Mouse (Mus musculus): ENCODE measurements around the gene Cilp2.

Gene Cilp2

DNA sequence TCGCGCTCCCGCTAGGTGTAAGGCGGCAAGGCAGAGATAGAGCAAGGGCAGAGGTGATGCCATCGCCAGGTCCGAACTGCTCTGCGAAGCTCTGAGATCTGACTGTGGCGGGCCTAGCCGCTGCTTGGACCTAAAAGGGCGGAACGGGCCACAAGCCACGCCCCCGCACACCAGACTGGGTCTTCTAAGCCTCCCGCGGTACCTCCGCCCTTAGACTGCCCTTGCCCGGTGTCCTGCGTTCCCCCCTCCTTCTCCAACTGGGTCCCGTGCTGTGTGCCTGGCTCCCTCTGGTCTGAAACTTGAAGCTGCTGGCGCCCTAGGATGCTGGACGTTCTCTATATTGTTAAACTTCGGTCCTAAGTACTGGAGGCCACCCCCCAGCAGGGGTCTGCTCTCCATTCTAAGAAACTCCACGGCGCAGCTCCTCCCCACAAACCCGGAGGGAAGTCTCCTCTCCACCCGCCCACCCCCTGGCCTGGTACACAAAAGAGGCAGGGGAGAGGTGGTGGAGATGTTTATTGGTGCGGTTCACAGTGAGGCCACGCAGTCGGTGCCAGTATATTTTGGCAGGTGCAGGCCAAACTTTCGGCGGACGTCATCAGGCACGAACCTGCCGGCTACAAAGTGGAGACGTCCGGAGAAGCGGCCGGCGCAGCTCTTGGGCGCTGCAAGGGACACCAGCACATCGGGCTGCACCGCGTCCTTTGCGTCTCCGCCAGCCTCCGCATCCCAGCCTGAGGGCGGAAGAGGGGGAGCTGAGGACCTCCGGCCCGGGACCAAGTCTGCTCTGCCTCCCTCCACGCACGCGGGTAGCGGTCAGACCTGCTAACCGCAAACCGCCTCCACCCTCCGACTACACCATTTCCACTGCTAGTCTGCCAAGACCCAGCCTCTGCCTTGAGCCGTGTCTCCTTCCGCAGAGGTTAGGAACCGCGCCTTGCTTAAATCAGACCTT is at the start of gene Cilp2:
Gene Cilp2 (minus strand): TSS at position 399 of the 955 bp plus-strand sequence.
- no peak for DNase-seq (ENCODE audit: low spot score)

DNA sequence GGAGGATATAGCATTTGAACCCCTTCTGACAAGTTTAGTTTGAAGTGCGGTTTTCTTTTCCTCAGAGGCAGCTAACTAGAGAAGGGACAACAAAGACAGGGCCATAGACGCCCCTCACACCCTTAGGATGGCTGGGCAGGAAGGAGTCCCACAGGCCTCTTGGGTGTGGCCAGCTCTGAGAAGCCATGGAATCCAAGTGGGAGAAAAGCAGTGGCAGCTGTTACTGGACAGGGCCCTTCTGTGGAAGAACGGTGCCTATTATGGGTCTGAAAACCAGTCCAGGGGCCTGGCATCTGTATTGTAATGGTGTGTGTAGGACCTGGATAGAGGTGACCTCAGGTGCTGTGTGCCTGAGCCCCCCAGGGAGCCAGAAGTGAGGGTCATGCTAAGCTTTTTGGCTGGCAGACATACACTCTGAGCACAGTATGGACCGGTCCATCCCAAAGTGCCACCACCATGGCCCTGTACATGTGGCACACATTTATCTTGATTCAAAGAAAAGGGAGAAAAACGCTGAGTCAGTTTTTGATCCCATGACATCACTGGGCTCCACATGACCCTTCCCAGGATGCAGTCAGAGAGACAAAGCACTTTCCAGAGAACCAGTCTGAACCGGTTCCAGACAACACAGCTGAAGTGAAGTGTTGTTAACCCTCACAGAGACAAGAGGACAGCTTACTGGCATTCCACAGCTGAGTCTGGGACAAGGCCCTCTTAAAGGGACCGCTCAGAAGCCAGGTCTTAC is 48.7 kb upstream of the Cilp2 start:
- DNase-seq (ENCODE audit: low spot score), result peak; percentile 46

DNA sequence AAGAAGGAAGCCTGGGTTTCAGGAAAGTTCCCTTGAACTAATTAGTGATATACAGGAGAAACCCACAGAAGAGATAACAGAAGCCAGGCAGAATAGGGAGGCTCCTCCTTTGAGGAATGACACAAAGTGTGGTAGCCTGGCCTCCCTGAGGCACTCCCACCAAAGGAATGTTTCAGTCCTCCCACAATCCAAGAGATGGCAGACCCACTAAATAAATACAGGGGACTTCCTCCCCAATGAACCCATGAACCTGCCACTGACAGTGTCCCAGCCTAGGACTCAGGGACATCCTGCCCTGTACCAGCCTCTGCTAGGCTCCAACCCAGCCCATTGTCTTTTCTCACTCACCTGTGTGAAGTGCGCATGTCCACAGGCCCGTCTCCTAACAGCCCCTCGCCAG is 47.9 kb upstream of the Cilp2 start:
- no peak for DNase-seq (ENCODE audit: low spot score)

DNA sequence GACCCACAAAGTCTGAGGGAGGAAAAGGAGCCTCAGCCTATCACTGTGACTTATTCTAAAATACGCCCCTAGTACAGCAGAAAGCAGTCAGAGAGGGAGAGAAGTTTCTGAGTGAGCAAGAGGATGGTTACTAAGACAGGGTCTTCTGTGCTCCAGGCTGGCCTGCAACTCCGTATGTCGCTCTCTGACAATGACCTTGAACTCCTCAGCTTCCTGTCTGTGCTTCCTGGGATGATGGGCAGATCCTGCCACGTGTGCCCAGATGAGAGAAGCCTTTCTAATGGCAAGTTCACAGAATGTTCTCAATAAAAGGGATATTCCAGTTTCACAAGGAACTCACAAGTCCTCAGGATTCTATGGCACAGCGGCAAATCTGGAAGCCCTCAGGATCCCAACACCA is 47.1 kb upstream of the Cilp2 start:
- DNase-seq (ENCODE audit: low spot score), result no peak

DNA sequence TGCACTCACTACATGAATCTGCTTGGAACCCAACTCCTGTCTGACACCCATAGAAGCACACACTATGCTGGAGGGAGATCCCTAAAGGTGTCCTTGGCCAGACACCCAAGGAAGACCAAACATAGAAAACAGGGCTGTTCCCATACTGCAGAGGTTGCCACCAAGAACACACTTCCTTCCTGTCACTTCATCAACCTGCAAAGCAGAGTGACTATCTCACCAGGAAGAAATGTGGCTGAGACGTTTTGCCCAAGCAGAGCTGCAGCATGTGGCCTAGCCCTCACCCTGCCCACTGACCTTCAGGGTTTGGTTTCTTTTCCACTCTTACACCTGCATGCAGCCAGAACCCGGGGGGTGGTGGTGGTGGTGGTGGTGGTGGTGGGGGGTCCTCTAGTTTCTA is 46.3 kb upstream of the Cilp2 start:
- DNase-seq (ENCODE audit: low spot score), result no peak

DNA sequence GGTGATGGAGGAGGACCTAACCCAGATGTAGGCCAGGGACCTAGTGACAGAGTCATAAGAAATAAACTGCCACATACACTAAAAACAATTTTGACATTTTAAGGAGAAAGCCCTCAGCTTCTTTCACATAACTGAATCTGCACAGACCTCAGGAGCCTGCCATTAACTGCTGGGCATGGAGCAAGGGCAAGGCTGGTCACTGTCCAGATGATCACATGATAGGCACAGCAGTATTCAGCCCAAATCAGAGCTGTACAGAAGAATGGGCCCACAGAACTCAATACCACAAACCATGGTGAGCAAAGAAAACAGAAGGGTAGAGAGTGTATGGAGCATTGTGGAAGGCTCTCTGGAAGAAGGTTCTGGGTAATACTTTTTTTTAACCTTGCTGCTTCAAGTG is 39.4 kb upstream of the Cilp2 start:
- no peak for DNase-seq (ENCODE audit: low spot score)

DNA sequence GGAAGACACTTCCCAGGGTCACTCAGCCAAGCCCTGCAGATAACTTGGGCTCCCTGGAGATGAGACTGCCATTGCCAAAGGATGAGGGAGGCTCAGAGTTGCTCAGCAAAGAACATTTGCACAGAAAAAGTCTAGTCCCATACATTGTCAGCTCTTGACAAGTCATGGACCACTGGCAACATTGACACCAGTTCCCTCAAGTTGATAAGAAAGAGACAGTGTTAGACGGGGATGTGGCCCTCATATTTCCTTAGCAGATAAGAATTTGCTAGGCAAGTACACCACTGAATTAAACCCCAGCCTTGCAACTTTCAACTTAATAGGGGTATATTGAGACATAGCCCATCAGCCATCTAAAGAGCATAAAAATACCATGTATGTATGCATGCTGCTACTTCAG is 36.5 kb upstream of the Cilp2 start:
- no peak for DNase-seq (ENCODE audit: low spot score)

DNA sequence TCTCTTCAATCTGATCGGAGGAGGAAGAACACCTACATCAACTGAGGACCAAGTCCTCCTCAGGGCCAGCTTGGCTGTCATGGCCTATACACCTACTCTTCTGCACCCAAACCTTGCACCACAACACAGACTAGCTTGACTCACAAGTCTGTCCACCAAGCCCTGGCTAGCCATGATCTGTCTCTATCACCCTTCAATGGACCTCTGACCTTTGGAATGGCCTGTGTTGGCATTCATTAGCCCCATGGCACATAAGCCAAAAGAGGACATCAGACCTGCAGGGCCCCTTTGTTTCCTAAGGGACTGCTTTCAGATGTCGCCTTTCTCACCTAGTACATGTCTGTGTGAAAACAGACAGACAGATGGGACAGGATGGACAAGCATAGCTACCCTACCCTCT is 33.7 kb upstream of the Cilp2 start:
- no peak for DNase-seq (ENCODE audit: low spot score)

DNA sequence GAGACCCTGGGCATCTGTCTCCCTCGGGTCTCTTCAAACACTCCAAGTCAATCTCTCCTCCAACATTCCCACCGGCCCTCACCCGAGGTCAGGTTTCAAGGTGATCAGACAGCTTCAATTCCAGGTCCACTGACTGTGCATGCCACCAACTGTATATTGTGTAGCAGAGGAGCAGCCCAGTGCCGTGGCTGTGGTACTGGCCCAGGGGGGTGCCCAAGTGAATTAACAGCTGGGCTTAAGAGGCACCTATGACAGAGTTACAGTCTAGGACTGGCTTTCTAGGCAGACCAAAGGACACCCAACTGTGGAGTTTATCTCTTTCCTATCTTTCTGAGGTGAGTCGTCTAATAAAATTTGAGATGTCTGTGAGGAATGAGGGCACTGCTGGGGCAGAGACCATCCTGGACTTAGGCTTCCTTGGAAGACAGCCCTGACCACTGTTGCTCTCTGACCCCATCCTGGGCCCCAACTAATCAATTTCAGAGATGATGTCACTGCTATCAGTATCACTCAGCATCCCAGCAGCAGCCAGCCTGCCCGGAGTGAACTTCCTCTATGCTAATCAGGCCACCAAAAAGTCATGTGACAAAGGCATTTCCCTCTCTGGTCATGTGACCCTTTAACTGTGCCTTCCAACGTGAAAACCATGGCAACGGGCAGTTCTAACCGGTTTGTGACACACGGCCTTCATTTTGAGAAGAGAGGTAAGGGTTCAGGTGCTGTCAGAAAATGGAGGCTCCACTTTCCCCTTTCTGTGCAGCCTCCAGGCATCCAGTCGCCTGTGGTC is 32.6 kb upstream of the Cilp2 start:
- DNase-seq (ENCODE audit: low spot score), result peak; percentile 45

DNA sequence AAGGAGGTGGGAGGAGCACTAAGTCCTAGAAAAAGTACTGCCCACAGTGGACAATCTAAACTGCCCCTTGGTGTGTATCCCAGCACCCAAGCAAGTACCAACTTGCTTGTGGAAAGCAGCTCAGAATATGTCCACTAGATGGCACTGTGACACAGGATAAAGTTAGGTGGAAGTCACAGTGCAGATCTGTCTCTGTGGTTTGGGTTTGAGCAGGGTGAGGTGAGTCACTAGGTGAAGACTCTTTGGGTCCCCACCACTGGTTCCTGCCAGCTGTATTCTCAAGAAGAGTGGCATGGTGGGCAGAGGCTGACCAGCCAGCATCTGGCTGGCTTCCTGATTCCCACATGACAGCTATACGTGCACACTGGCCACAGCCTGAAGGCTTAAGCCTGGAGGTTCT is 31.5 kb upstream of the Cilp2 start:
- peak; percentile 89 for DNase-seq (ENCODE audit: low spot score)

DNA sequence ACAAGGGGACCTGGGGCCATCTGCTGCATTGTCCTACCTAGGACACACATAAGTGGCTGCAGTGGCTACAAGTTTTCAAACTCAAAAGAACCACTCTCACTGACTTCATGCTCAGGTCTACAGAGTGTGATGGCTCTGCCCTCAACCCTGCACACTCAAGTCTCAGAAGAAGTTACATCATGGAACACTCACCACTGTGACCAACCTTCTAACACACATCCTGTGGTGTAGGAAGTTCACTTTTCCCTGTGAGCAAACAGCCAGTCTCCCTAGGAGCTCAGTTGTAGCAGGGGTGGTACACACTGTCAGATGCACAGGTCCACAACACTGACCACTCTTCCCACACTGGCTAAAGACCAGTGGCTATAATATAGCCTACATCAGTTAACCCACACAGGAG is 31.0 kb upstream of the Cilp2 start:
- DNase-seq (ENCODE audit: low spot score), result no peak

DNA sequence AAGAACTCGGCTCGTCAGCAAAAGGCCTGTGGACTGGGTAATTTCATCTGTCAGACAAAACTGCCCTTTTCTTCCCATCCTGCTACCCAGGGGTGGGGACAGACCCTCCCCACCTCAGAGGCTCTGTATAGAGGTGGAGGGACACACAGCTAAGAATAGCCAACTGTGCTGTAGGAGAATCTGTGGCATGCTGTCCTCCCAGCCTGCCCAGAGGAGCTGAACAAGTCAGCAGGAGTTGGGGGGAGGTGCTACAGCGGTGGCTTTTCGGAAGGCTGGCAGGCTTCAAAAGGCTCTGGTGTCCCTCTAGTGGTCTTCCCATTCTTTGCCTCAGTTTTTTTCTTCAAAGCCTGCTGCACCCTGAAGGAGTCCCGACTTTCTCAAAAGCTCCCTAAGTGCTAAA is 28.3 kb upstream of the Cilp2 start:
- no peak for DNase-seq (ENCODE audit: low spot score)

DNA sequence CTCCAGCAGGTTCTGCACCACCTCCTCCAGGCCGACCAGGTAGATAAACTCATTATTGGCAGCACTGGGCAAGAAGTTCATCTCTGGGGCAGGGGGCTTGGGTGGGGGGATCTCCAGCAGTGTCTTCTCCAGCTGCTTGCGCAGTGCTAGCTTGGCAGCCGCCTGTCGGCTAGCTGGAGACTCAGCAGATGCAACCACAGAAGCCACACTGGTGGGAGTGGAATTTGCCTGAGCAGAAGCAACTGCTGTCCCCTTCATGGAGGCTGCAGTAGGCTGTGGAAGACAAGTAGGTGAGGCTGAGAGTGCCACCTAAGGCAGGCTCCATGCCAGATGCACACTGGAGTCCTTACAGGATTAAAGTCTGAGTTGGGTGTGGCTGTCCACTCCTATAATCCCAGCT is 27.0 kb upstream of the Cilp2 start:
- DNase-seq (ENCODE audit: low spot score), result no peak

DNA sequence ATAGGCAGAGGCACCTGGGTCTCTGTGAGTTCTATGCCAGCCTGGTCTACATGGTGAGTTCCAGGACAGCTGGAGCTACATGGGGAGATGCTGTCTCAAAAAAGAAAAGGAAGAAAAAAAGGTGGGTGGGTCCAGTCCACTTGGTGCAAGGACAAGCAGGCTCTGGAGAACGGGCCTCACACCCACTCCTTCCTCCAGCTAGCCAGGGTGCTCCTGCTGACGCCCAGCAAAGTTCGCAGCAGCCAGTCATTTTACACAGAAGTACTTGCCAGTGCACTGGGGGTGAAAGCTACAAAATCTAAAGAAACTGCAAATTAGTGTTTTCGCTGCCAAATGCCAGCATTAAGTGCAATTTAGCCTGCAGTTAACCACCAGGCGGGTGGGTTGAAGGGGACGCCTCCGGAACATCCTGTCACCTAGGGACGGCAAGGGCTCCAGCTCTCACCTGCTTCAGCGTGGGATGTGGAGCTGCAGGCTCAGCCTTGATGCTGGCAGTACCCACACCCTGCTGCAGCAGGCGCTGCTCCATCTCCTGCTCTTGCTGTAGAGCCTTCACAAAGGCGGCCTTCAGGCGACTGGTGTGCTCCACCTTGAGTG is 25.1 kb upstream of the Cilp2 start:
- DNase-seq (ENCODE audit: low spot score), result no peak

DNA sequence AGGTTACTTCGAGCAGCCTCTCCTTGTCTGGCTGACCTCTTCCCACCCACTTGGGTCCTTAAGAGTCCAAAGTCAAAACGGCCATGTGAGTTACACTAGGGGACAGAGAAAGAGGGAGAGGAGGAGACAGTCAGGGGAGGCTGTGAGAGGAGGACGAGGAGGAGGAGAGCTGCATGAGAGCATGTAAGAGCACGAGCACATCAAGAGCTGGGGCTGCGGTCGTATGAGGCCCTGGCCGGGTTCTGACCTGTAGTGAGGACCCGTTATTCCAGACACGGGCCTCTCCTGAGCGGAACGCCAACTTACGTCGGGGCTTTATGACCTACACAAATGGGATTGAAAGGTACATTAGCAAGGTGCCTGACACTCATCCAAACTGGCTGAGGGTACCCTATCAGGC is 24.4 kb upstream of the Cilp2 start:
- DNase-seq (ENCODE audit: low spot score), result no peak

DNA sequence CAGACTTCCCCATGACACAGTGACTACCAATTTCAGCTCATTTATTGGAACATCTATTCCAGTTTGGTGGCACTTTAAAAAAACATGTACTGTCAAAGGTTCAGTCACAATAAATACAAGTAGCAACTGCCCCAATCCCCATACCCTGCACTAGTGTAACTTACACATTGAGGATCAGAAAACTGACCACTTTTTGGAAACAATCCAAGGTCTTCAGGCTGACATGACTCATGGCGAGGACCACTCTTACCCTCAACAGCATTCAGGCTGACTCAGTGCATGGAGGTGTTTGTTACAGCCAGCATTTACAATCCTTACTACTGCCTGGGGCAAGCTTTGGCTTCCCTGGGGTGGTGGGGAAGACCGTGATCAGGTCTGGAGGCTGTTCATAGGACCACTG is 19.6 kb upstream of the Cilp2 start:
- DNase-seq (ENCODE audit: low spot score), result no peak

DNA sequence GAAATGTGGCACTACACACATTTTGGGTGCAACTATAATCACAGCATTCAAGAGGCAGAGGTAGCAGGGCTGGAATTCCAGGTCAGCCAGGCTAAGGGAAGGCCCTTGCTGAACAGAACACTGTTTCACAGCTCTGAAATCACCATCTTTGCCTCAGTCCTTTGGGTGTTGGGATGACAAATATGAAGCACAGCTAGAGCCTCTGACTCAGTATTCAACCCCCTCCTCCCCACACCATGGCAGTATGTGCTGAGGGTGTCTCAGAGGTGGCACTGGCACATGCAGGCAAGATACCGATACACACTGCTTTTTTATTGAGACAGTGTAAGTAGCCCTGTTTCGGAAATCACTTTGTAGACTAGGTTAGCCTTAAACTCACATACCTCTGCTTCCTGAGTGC is 18.8 kb upstream of the Cilp2 start:
- no peak for DNase-seq (ENCODE audit: low spot score)

DNA sequence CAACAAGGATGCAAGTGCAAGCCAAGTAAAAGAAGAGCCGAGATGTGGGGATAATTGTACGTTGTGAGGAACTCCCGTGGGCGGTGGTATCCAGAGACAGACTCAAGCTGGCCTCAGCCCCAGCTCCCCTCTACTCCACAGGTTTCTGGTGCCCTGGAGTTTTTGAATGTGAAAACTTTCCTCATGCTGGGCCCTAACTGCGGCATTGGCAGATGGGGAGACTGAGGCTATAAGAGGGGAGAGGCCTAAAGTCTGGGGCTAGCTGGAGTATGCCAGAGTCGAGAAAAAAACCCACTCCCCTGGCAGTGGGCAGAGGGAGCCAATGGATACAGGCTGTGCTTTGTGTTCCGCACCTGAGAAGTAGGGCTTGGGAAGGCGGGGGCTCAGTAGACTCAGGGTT is 16.6 kb upstream of the Cilp2 start:
- no peak for DNase-seq (ENCODE audit: low spot score)

DNA sequence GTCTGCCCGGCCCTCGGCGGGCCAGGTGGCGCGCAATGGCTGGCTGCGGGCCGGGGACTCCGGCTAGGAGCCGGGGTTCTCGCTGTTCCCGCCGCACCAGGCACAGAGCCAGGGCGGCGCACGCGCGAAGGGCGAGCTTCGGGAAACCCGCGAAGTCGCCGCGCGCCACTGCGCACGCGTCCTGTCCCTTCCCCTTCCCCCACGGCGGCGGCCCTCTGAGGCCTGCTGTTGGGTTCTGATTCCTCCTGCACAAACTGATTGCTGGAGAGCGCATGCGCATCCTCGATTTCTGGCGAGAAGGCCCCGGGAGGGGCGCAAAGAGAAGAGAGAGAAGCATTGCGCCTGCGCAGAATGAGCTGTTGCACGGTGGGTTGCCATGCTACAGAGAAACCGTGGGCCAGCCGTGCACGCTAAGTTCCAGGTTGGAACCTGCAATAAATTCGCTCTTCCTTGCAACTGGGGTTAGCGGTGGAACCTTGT is 15.6 kb upstream of the Cilp2 start:
- peak; percentile 99 for DNase-seq (ENCODE audit: low spot score)

DNA sequence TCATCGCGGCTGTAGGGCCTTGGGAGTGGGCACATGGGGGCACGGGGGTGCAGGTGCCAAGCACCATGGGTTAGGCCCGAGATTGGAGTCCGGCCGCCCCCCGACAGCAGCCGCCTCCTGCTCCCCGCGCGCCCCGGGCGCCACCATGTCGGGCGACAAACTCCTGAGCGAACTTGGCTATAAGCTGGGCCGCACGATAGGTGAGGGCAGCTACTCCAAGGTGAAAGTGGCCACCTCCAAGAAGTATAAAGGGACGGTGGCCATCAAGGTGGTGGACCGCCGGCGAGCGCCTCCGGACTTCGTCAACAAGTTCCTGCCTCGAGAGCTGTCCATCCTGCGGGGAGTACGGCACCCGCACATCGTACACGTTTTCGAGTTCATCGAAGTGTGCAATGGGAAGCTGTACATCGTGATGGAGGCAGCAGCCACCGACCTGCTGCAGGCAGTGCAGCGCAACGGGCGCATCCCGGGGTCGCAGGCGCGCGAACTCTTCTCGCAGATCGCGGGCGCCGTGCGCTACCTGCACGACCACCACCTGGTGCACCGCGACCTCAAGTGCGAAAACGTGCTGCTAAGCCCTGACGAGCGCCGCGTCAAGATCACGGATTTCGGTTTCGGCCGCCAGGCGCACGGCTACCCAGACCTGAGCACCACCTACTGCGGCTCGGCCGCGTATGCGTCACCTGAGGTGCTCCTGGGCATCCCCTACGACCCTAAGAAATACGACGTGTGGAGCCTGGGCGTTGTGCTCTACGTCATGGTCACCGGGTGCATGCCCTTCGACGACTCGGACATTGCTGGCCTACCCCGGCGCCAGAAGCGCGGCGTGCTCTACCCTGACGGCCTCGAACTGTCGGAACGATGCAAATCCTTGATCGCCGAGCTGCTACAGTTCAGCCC is 14.9 kb upstream of the Cilp2 start, which contains the start of the genes Tssk6, Ndufa13 and Yjefn3:
Gene Tssk6 (plus strand): TSS at position 22 of the 900 bp plus-strand sequence.
Gene Ndufa13 (minus strand): TSS at position 396 of the 900 bp plus-strand sequence.
Gene Yjefn3 (minus strand): TSS at position 550 of the 900 bp plus-strand sequence.
- DNase-seq (ENCODE audit: low spot score), result peak; percentile 49

Data from layer of hippocampus, adult 11-12 months (tissue).